Mouse (Mus musculus) limb, embryonic 15.5 days (tissue): ENCODE results near the gene Cadm1. TPM values are rescaled to one million over a fixed set of nuclear protein-coding genes. Genes with fewer than 3 reads are reported as not detected.

ENCODE experiments used
- ATAC-seq: fragments of 200-750 bp; cut with Nextera tagmentation; 2 replicates; pipeline ENCODE4 v1.8.0; 2017; ENCODE audit warnings: low read depth, moderate TSS enrichment; ENCODE audit not compliant: insufficient number of reproducible peaks, low FRiP score, low TSS enrichment
- H3K27ac ChIP-seq: fragments of 300-500 bp; sonication (generic); 2 replicates; pipeline ENCODE4 v1.5.1; 2015; ENCODE audit warnings: moderate library complexity, mild to moderate bottlenecking, inconsistent platforms
- H3K27me3 ChIP-seq: fragments of 300-500 bp; sonication (generic); 2 replicates; pipeline ENCODE4 v1.6.1; 2015; ENCODE audit warnings: inconsistent platforms
- H3K36me3 ChIP-seq: fragments of 300-500 bp; sonication (generic); 2 replicates; pipeline ENCODE4 v1.6.1; 2015; ENCODE audit warnings: inconsistent platforms
- H3K4me1 ChIP-seq: fragments of 300-500 bp; sonication (generic); 2 replicates; pipeline ENCODE4 v1.6.1; 2015; ENCODE audit warnings: inconsistent platforms
- H3K4me2 ChIP-seq: fragments of 300-500 bp; sonication (generic); 2 replicates; pipeline ENCODE4 v1.6.1; 2015; ENCODE audit warnings: mild to moderate bottlenecking, inconsistent platforms
- H3K4me3 ChIP-seq: fragments of 300-500 bp; sonication (generic); 2 replicates; pipeline ENCODE4 v1.5.1; 2015; ENCODE audit warnings: mild to moderate bottlenecking, inconsistent platforms
- H3K9ac ChIP-seq: fragments of 300-500 bp; sonication (generic); 2 replicates; pipeline ENCODE4 v1.6.1; 2015; ENCODE audit warnings: inconsistent platforms
- H3K9me3 ChIP-seq: fragments of 300-500 bp; sonication (generic); 2 replicates; pipeline ENCODE4 v1.6.1; 2016; ENCODE audit warnings: inconsistent platforms
- WGBS: fragments of 180-500 bp; shearing (Covaris S2); methylation state at CpG from one replicate; pipeline ENCODE4 v1.1.7; 2015; 5-methylcytosine and 5-hydroxymethylcytosine counted together
- polyA plus RNA-seq: library from polyadenylated mRNA; unstranded; fragments of >200 nt; fragmentation: Nextera tagmentation; extraction: Ambion mirVana; gene quantifications from 2 replicates; pipeline ENCODE4 v1.2.1, GENCODE M21; 2015

Gene Cadm1
- polyA plus RNA-seq, 1 experiment from 2014 or later: 30.0 TPM

- WGBS: 65% methylated on average over 11 of the region's 11 CpGs
- ATAC-seq: no peak
- H3K4me2 ChIP-seq: no peak overlapping the region
- H3K9ac ChIP-seq: no peak overlapping the region
- peaks cover 2% of the 10 kb centered on the region for H3K4me1 ChIP-seq
- H3K9me3 ChIP-seq: no peaks in the 10 kb centered on the region
- no peaks in the 10 kb centered on the region for H3K27me3 ChIP-seq
- no peak overlapping the region for H3K4me3 ChIP-seq
- no peaks in the 10 kb centered on the region for H3K36me3 ChIP-seq
- H3K27ac ChIP-seq: no peak overlapping the region
Measured at GRCm38 (mm10) chr9:47778438-47778837, 248.5 kb downstream of the Cadm1 start.

- Histone ChIP-seq H3K9ac (no peak overlapping the region), H3K36me3 (no peaks in the 10 kb centered on the region), H3K27me3 (no peaks in the 10 kb centered on the region), H3K9me3 (no peaks in the 10 kb centered on the region), H3K27ac (no peak overlapping the region), H3K4me2 (no peak overlapping the region), H3K4me1 (peaks cover 2% of the 10 kb centered on the region), H3K4me3 (no peak overlapping the region)
- no peak for ATAC-seq
- WGBS: 53% methylated on average over 6 of the region's 6 CpGs
Measured at GRCm38 (mm10) chr9:47779291-47779690, 249.3 kb downstream of the Cadm1 start.

GRCm38 (mm10) chr9:47786642-47787041 is 256.7 kb downstream of the Cadm1 start:
- no peaks in the 10 kb centered on the region for H3K4me1 ChIP-seq
- 72% methylated on average over 3 of the region's 3 CpGs for WGBS
- ATAC-seq: no peak
- no peak overlapping the region for H3K27ac ChIP-seq
- no peaks in the 10 kb centered on the region for H3K9me3 ChIP-seq
- no peak overlapping the region for H3K4me3 ChIP-seq
- no peak overlapping the region for H3K9ac ChIP-seq
- no peaks in the 10 kb centered on the region for H3K27me3 ChIP-seq
- H3K36me3 ChIP-seq: no peaks in the 10 kb centered on the region
- no peak overlapping the region for H3K4me2 ChIP-seq

- no peaks in the 10 kb centered on the region for H3K27me3 ChIP-seq
- no peak overlapping the region for H3K4me2 ChIP-seq
- H3K36me3 ChIP-seq: no peaks in the 10 kb centered on the region
- H3K4me1 ChIP-seq: peaks cover 2% of the 10 kb centered on the region; the same call in 1 of the 2 replicates
- no peak overlapping the region for H3K27ac ChIP-seq
- no peak overlapping the region for H3K9ac ChIP-seq
- WGBS: 78% methylated on average over 5 of the region's 5 CpGs
- ATAC-seq: no peak
- no peak overlapping the region for H3K4me3 ChIP-seq
- no peaks in the 10 kb centered on the region for H3K9me3 ChIP-seq
Measured at GRCm38 (mm10) chr9:47798478-47798877, 268.5 kb downstream of the Cadm1 start.

- Histone ChIP-seq H3K27me3 (no peaks in the 10 kb centered on the region), H3K9me3 (no peaks in the 10 kb centered on the region), H3K27ac (no peak overlapping the region), H3K4me1 (peaks cover 2% of the 10 kb centered on the region; the same call in 1 of the 2 replicates), H3K36me3 (no peaks in the 10 kb centered on the region), H3K4me3 (no peak overlapping the region), H3K9ac (no peak overlapping the region), H3K4me2 (no peak overlapping the region)
- ATAC-seq: no peak
- WGBS: 62% methylated on average over 4 of the region's 4 CpGs
Measured at GRCm38 (mm10) chr9:47801242-47801641, 271.3 kb downstream of the Cadm1 start.

GRCm38 (mm10) chr9:47802527-47802926 is 272.6 kb downstream of the Cadm1 start:
- Histone ChIP-seq H3K4me3 (no peak overlapping the region), H3K36me3 (no peaks in the 10 kb centered on the region), H3K4me2 (no peak overlapping the region), H3K9ac (no peak overlapping the region), H3K9me3 (no peaks in the 10 kb centered on the region), H3K27ac (no peak overlapping the region), H3K4me1 (peaks cover 2% of the 10 kb centered on the region; the same call in 1 of the 2 replicates), H3K27me3 (no peaks in the 10 kb centered on the region)
- 84% methylated on average over 4 of the region's 4 CpGs for WGBS
- no peak for ATAC-seq

- no peaks in the 10 kb centered on the region for H3K36me3 ChIP-seq
- ATAC-seq: no peak
- no peak overlapping the region for H3K27ac ChIP-seq
- 60% methylated on average over 13 of the region's 13 CpGs for WGBS
- H3K4me2 ChIP-seq: no peak overlapping the region
- no peak overlapping the region for H3K4me3 ChIP-seq
- peaks cover 2% of the 10 kb centered on the region; the same call in 1 of the 2 replicates for H3K4me1 ChIP-seq
- no peak overlapping the region for H3K9ac ChIP-seq
- no peaks in the 10 kb centered on the region for H3K27me3 ChIP-seq
- no peaks in the 10 kb centered on the region for H3K9me3 ChIP-seq
Measured at GRCm38 (mm10) chr9:47803531-47804105, 273.6 kb downstream of the Cadm1 start.

GRCm38 (mm10) chr9:47805658-47806057 is 275.7 kb downstream of the Cadm1 start:
- Histone ChIP-seq H3K4me1 (peaks cover 2% of the 10 kb centered on the region; the same call in 1 of the 2 replicates), H3K27ac (no peak overlapping the region), H3K36me3 (no peaks in the 10 kb centered on the region), H3K4me2 (no peak overlapping the region), H3K9ac (no peak overlapping the region), H3K27me3 (no peaks in the 10 kb centered on the region), H3K9me3 (no peaks in the 10 kb centered on the region), H3K4me3 (no peak overlapping the region)
- ATAC-seq: no peak
- 83% methylated on average over 7 of the region's 7 CpGs for WGBS

GRCm38 (mm10) chr9:47825668-47826067 is 295.7 kb downstream of the Cadm1 start:
- Histone ChIP-seq H3K9ac (no peak overlapping the region), H3K27ac (no peak overlapping the region), H3K4me3 (no peak overlapping the region), H3K9me3 (no peaks in the 10 kb centered on the region), H3K4me1 (peaks cover 27% of the 10 kb centered on the region), H3K27me3 (no peaks in the 10 kb centered on the region), H3K4me2 (no peak overlapping the region), H3K36me3 (no peaks in the 10 kb centered on the region)
- no peak for ATAC-seq
- WGBS: 51% methylated on average over 4 of the region's 4 CpGs

- no peak overlapping the region for H3K9ac ChIP-seq
- H3K4me1 ChIP-seq: peaks cover 29% of the 10 kb centered on the region
- no peak overlapping the region for H3K27ac ChIP-seq
- no peaks in the 10 kb centered on the region for H3K27me3 ChIP-seq
- H3K4me3 ChIP-seq: peak overlapping the region; percentile 17; the same call in 1 of the 2 replicates
- H3K9me3 ChIP-seq: no peaks in the 10 kb centered on the region
- WGBS: 20% methylated on average over 13 of the region's 13 CpGs
- no peak for ATAC-seq
- no peaks in the 10 kb centered on the region for H3K36me3 ChIP-seq
- H3K4me2 ChIP-seq: peak overlapping the region; percentile 37
Measured at GRCm38 (mm10) chr9:47828762-47829161, 298.8 kb downstream of the Cadm1 start.

GRCm38 (mm10) chr9:47829204-47829603 is 299.2 kb downstream of the Cadm1 start:
- peak overlapping the region; percentile 17; the same call in 1 of the 2 replicates for H3K4me3 ChIP-seq
- WGBS: 59% methylated on average over 10 of the region's 10 CpGs

GRCm38 (mm10) chr9:47829846-47830245 is 299.9 kb downstream of the Cadm1 start:
- no peak for ATAC-seq
- 33% methylated on average over 4 of the region's 4 CpGs for WGBS
- H3K9ac ChIP-seq: no peak overlapping the region
- H3K27ac ChIP-seq: no peak overlapping the region
- H3K36me3 ChIP-seq: no peaks in the 10 kb centered on the region
- no peaks in the 10 kb centered on the region for H3K9me3 ChIP-seq
- no peak overlapping the region for H3K4me3 ChIP-seq
- no peaks in the 10 kb centered on the region for H3K27me3 ChIP-seq
- peaks cover 29% of the 10 kb centered on the region for H3K4me1 ChIP-seq
- H3K4me2 ChIP-seq: no peak overlapping the region

More at GRCm38 (mm10) chr9:47829204-47829603, 299.2 kb downstream of the Cadm1 start:
- H3K27ac ChIP-seq: no peak overlapping the region
- no peaks in the 10 kb centered on the region for H3K9me3 ChIP-seq
- no peak for ATAC-seq
- H3K36me3 ChIP-seq: no peaks in the 10 kb centered on the region
- H3K4me2 ChIP-seq: peak overlapping the region; percentile 37
- peaks cover 29% of the 10 kb centered on the region for H3K4me1 ChIP-seq
- no peak overlapping the region for H3K9ac ChIP-seq
- H3K27me3 ChIP-seq: no peaks in the 10 kb centered on the region
